Mouse (Mus musculus) megakaryocyte, embryonic 14.5 days (primary cell): Measurements from ENCODE around the gene Klhl12. TPM values are rescaled to one million over a fixed set of nuclear protein-coding genes. Genes with fewer than 3 reads are reported as not detected.
"Not testable (repeated sequence)": the region's sequence is repeated elsewhere in the genome, so short reads cannot be mapped to it uniquely, and the experiment has no call there.

Experiments used
- H3K27me3 ChIP-seq: replicated peaks from 2 replicates; pipeline ENCODE3; 2012; ENCODE audit warnings: inconsistent platforms
- H3K36me3 ChIP-seq: replicated peaks from 2 replicates; pipeline ENCODE3; 2012; ENCODE audit warnings: low read length, inconsistent platforms, mixed read lengths
- H3K4me1 ChIP-seq: 2 replicates; pipeline ENCODE4 v1.6.1; 2012; ENCODE audit warnings: inconsistent platforms
- H3K4me3 ChIP-seq: replicated peaks from 2 replicates; pipeline ENCODE3; 2012; ENCODE audit warnings: moderate library complexity, mild to moderate bottlenecking, inconsistent platforms
- H3K9me3 ChIP-seq: 2 replicates; pipeline ENCODE4 v1.6.1; 2012; ENCODE audit warnings: inconsistent platforms
- FLI1 ChIP-seq: IDR thresholded peaks from 2 replicates; pipeline ENCODE4 v1.6.1; 2012; ENCODE audit warnings: low read length, inconsistent platforms, mixed read lengths
- GATA1 ChIP-seq: IDR thresholded peaks from 3 replicates; pipeline ENCODE4 v1.6.1; 2012; ENCODE audit warnings: mixed read lengths, low read length, inconsistent platforms, borderline replicate concordance
- polyA plus RNA-seq: library from polyadenylated mRNA; stranded (reverse); fragments of >175 nt; gene quantifications from 2 replicates; pipeline ENCODE4 v1.2.3, GENCODE M21; 2012; ENCODE audit warnings: low replicate concordance; ENCODE audit not compliant: insufficient read depth

Klhl12 gene
- polyA plus RNA-seq, 1 experiment: 0.20 TPM

GRCm38 (mm10) chr1:134419176-134419575, 36.2 kb upstream of the Klhl12 start:
- H3K9me3 ChIP-seq: no peaks in the 10 kb centered on the region
- peak overlapping the region; percentile 96 for H3K4me3 ChIP-seq
- H3K4me1 ChIP-seq: peaks cover 83% of the 10 kb centered on the region
- H3K36me3 ChIP-seq: peaks cover 48% of the 10 kb centered on the region
- no peak for TF ChIP-seq GATA1
- no peak for TF ChIP-seq FLI1
- H3K27me3 ChIP-seq: no peaks in the 10 kb centered on the region

GRCm38 (mm10) chr1:134419751-134420458, 35.4 kb upstream of the Klhl12 start:
- H3K36me3 ChIP-seq: peaks cover 56% of the 10 kb centered on the region
- peaks cover 79% of the 10 kb centered on the region for H3K4me1 ChIP-seq
- peak overlapping the region; percentile 96 for H3K4me3 ChIP-seq
- H3K9me3 ChIP-seq: no peaks in the 10 kb centered on the region
- TF ChIP-seq GATA1: no peak
- TF ChIP-seq FLI1: no peak
- H3K27me3 ChIP-seq: no peaks in the 10 kb centered on the region

GRCm38 (mm10) chr1:134423911-134424310, 31.4 kb upstream of the Klhl12 start:
- H3K9me3 ChIP-seq: no peaks in the 10 kb centered on the region
- TF ChIP-seq FLI1 (no peak), GATA1 (no peak)
- no peaks in the 10 kb centered on the region for H3K27me3 ChIP-seq
- H3K36me3 ChIP-seq: peaks cover 83% of the 10 kb centered on the region
- H3K4me3 ChIP-seq: no peak overlapping the region
- peaks cover 71% of the 10 kb centered on the region for H3K4me1 ChIP-seq

- Histone ChIP-seq H3K36me3 (peaks cover 95% of the 10 kb centered on the region), H3K4me3 (peak overlapping the region; percentile 51), H3K4me1 (peaks cover 48% of the 10 kb centered on the region), H3K9me3 (no peaks in the 10 kb centered on the region), H3K27me3 (no peaks in the 10 kb centered on the region)
- no peak for TF ChIP-seq FLI1
- no peak; the same call in 2 of the 3 replicates for TF ChIP-seq GATA1
These were observed 29.0 kb upstream of the Klhl12 start for GRCm38 (mm10) chr1:134426289-134426688.

- Histone ChIP-seq H3K36me3 (peaks cover 57% of the 10 kb centered on the region), H3K27me3 (no peaks in the 10 kb centered on the region), H3K4me1 (peaks cover 14% of the 10 kb centered on the region), H3K4me3 (no peak overlapping the region), H3K9me3 (no peaks in the 10 kb centered on the region)
- no peak for TF ChIP-seq FLI1
- no peak for TF ChIP-seq GATA1
These were observed 22.3 kb upstream of the Klhl12 start for GRCm38 (mm10) chr1:134433002-134433401.

- Histone ChIP-seq H3K4me1 (peaks cover 14% of the 10 kb centered on the region), H3K9me3 (0 out of 2 replicates have a peak, but pooled peaks cover 3% of the 10 kb centered on the region), H3K36me3 (peaks cover 53% of the 10 kb centered on the region), H3K4me3 (no peak overlapping the region), H3K27me3 (no peaks in the 10 kb centered on the region)
- no peak for TF ChIP-seq FLI1
These were observed 21.9 kb upstream of the Klhl12 start for GRCm38 (mm10) chr1:134433473-134433872.

GRCm38 (mm10) chr1:134435414-134435813, 19.9 kb upstream of the Klhl12 start:
- Histone ChIP-seq H3K9me3 (0 out of 2 replicates have a peak, but pooled peaks cover 4% of the 10 kb centered on the region), H3K4me1 (peaks cover 14% of the 10 kb centered on the region), H3K27me3 (no peaks in the 10 kb centered on the region), H3K36me3 (peaks cover 34% of the 10 kb centered on the region), H3K4me3 (peak overlapping the region; percentile 69)
- no peak for TF ChIP-seq FLI1
- no peak for TF ChIP-seq GATA1

- H3K9me3 ChIP-seq: 0 out of 2 replicates have a peak, but pooled peaks cover 4% of the 10 kb centered on the region
- no peaks in the 10 kb centered on the region for H3K36me3 ChIP-seq
- H3K4me3 ChIP-seq: no peak overlapping the region
- H3K4me1 ChIP-seq: peaks cover 18% of the 10 kb centered on the region
- H3K27me3 ChIP-seq: no peaks in the 10 kb centered on the region
- TF ChIP-seq GATA1: no peak
- no peak for TF ChIP-seq FLI1
These were observed 14.9 kb upstream of the Klhl12 start for GRCm38 (mm10) chr1:134440437-134440836.

GRCm38 (mm10) chr1:134441737-134442136, 13.6 kb upstream of the Klhl12 start:
- not testable (repeated sequence) for H3K9me3 ChIP-seq, H3K36me3 ChIP-seq, H3K27me3 ChIP-seq, H3K4me3 ChIP-seq
- peaks cover 19% of the 10 kb centered on the region for H3K4me1 ChIP-seq

- Histone ChIP-seq H3K27me3 (no peaks in the 10 kb centered on the region), H3K9me3 (0 out of 2 replicates have a peak, but pooled peaks cover 4% of the 10 kb centered on the region), H3K4me3 (no peak overlapping the region), H3K36me3 (no peaks in the 10 kb centered on the region), H3K4me1 (peaks cover 19% of the 10 kb centered on the region)
- no peak for TF ChIP-seq GATA1
- no peak for TF ChIP-seq FLI1
These were observed 12.9 kb upstream of the Klhl12 start for GRCm38 (mm10) chr1:134442394-134442793.

GRCm38 (mm10) chr1:134443288-134443687, 12.0 kb upstream of the Klhl12 start:
- not testable (repeated sequence) for H3K9me3 ChIP-seq, H3K27me3 ChIP-seq, H3K36me3 ChIP-seq, H3K4me3 ChIP-seq
- H3K4me1 ChIP-seq: peaks cover 19% of the 10 kb centered on the region
